Mouse (Mus musculus): ENCODE measurements around the gene Cdk17.
A peak's percentile ranks its signal among the peaks of the same experiment; 100 is the strongest.

Gene Cdk17

DNA sequence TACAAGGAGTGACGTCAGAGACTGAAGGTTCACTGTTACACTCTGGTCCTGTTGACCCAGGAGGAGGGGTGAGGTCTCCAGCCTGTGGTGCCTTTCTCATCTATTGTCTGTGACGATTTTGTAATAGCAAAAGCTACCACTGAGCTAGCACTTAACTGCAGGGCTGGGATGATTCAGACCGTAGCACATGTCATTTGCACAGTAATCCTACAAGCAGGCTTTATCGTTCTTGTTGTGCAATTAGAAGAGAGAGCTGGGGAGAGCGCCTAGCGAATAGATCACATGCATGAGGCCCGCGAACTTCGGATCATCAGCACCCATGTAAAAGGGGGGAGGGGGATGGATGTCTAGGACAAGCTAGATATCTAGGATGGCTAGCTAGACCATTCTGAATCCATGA is 105.2 kb downstream of the Cdk17 start:
- no peak for DNase-seq

GRCm38 (mm10) chr10:93266521-93266920 is 105.8 kb downstream of the Cdk17 start:
- no peak for DNase-seq

GRCm38 (mm10) chr10:93267509-93267908 is 106.8 kb downstream of the Cdk17 start:
- DNase-seq = no peak

GRCm38 (mm10) chr10:93268339-93268738 is 107.7 kb downstream of the Cdk17 start:
- no peak for DNase-seq

GRCm38 (mm10) chr10:93269744-93270143 is 109.1 kb downstream of the Cdk17 start:
- DNase-seq = no peak

- no peak for DNase-seq
These were observed 110.3 kb downstream of the Cdk17 start for GRCm38 (mm10) chr10:93270889-93271460.

DNA sequence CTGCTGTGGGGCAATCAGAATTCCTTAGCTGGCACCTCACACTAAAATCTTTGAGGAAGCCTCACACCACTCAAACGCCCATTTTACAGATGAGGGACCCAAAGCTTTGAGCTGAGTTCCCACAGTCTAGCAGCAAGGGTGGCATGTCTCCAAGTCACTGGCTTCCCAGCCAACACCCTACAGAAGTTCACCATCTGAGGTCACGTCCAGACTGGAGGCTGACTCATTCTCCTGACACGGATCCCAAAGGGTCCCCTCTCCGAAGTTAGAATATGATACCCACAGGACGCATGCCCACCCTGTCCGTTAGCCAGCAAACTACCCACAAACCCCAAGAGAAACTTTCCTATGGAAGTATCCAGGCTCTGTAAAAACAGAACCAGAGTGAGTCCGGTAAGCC is 111.2 kb downstream of the Cdk17 start:
- no peak for DNase-seq

- peak; percentile 73 to 75 for DNase-seq
These were observed 112.6 kb downstream of the Cdk17 start for GRCm38 (mm10) chr10:93272986-93273982.

DNA sequence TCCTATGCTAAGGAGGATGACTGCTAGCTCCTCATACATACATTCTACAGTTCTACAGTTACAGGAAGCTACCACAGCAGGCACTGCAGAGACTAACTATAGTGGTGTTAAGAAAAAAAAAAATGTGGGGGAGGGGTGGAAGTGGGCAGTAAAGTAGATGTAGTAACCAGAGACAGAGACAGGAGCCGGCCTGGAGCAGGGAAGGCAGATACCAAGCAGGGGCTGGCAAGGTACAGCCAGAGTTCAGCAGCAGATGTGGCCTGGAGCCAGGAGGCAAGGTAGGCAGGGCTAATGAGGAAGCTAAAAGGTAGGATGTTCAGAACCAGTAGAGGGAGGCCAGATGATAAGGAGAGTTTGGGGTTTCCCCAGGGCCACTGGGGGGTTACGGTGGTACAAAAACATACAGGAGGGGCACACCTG is 113.6 kb downstream of the Cdk17 start:
- DNase-seq = no peak

DNA sequence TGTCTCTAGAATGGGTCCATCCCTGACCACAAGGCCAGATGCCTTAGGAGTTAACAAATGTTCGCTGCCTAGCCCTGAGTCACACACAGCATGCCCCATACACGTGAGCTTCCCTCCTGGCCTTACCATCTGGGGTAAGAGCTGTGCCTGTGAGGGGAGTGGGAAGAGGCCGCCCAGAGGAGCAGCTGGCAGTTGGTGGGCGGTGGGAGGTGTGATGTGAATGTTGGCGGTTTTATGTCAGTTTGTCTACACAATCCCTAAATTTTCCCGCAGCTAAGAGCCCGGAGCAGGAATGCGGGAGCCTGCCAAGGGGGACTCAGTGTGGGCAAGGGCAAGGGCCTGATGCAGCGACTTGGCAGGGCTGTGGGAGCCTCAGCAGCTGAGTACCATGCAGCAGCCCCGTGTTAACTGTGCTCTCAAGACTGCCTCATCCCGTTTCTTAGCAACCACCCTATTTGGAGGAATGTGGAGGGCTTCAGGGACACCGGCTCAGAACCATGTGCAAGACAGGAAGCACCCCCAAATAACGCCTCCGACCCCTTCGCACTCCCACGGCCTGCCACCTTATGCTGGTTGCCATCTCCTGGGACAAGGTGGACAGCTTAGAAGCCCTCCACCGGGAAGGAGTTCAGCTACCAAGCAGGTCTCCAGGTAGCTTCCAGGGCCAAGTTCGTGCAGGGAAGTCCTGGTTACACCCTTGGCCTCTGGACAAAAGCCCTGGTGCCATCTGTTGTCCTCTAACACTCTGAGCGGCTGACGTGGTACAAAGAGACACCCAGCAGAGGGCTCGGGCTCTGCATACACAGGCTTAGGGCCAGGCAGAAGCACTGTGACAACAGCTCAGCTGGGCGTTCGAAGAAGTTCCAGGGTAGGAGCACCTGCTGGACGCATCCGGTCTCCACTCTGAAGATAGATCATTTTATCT is 114.8 kb downstream of the Cdk17 start:
- no peak for DNase-seq

GRCm38 (mm10) chr10:93276349-93276763 is 115.7 kb downstream of the Cdk17 start:
- peak; percentile 56 to 58 for DNase-seq

DNA sequence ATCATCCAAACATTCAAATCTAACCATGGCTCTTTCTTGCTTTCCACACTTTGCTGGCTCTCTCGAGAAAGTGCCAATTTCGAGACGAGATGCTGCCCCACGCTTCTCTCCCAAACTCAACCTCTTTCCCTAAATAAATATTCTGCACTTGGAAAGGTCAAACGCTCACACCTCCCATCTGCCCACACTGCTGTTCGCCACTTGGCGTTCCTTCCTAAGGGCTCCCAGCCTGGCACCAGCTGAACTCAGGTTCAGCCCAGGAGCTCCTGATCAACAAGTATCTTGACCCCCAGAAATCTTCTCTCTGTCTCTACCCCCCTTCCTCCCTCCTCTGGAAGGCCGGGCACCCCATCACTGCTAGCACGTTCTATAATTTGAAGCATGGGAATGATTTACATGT is 116.2 kb downstream of the Cdk17 start:
- DNase-seq = no peak

DNA sequence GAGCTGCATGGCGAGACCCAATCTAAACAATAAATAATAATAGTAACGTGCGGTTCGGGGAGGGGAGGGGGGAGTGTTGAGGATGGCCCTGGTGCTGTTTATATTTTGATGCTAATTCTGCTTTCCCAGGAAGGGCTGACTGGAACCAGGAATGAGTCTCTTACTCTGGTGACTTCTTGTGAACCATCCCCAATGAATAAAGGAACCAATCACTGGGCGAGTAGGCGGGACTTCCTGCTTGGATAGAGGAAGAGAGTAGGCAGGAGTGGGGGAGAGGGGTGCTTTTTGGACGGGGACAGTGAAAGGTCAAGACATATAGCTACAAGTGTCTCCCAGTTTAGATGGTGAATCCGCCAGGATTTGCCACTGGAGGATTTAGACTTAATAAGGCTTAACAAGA is 117.7 kb downstream of the Cdk17 start:
- DNase-seq = no peak

- DNase-seq = no peak
These were observed 118.4 kb downstream of the Cdk17 start for GRCm38 (mm10) chr10:93279062-93279461.

GRCm38 (mm10) chr10:93280586-93280985 is 119.9 kb downstream of the Cdk17 start:
- DNase-seq = no peak

DNA sequence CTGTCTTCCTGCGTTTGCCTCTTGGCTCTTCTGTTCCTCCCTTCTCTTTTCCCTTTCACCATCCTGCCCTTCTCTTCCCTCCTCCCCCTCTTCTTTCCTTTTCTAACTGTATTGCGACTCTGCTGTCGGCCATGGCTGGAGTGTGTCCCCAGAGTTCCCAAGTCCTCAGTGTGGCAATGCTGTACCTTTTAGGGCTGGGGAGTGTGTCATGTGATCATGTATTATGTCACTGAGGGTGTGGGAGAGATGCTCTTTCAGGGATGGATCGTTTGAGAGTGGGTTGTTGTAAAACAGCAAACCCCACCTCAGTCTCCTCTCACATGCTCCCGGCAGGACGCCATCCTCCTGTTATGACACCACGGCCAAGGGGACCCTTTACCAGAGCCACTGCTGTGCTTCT is 120.4 kb downstream of the Cdk17 start:
- DNase-seq = no peak

- DNase-seq = peak; percentile 50 to 60
These were observed 121.9 kb downstream of the Cdk17 start for GRCm38 (mm10) chr10:93282526-93282964.

DNA sequence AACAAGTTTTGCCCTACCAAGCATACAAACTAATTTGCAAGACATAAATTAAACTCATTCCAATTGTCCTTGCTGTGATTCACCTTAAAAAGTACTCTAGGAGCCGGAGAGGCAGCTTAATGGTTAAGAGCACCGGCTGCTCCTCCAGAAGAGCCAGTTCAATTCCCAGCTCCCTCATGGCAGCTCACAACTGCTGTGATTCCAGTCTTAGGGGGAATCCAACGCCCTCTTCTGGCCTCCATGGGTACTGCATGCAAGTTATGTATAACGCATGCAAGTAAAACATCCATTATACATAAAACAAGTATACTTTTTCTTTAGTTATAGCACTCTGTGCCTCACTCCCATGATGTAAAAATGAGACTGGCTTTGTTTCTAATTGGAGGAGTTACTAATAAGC is 122.6 kb downstream of the Cdk17 start:
- no peak for DNase-seq

GRCm38 (mm10) chr10:93285489-93285888 is 124.8 kb downstream of the Cdk17 start:
- DNase-seq = no peak

DNA sequence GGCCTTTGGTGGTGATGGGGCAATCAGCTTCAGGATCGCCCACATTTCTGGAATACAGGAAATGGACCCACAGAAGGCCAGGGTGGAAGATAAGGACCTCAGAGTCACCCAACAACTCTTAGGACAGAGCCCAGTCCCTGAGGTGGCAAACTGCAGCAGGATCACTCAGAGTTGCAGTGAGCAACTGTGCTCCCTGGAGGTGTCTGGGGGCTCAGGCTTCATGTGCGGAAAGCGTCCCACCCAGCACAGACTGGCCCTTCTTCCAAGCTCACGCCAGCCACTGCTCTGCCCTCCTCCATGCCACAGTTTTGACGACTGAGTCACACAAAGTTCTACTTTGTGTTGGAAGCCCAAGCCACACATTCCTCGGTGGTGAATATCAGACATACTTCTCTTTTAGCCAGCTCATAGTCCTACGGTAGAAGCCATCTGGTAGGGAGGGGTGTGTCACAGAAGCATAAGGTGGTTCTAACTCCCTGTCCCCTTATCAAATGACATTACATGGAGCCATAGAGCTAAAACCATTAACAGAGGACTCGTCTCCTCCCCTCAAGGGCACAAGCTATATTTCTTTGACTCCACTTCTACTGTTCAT is 127.0 kb downstream of the Cdk17 start:
- DNase-seq = no peak

GRCm38 (mm10) chr10:93288336-93288735 is 127.7 kb downstream of the Cdk17 start:
- no peak for DNase-seq

DNA sequence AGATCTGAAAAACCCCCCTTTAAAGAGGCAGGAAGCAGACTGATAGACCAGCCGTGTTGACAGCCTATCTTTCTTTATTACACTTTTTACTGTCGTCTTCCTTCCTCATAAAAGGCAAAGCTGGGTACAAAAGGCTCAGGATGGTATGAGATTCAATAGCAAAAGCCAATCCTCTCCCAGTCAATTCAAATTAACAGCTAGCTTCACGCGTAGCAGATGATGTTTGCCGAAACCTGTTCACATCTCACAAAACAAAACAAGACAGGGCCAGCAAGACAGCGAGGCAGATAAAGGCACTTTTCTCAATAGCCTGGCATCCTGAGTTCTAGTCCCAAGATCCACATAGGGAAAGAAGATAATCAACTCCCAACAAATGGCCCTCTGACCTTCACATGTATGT is 128.7 kb downstream of the Cdk17 start:
- DNase-seq = no peak

DNA sequence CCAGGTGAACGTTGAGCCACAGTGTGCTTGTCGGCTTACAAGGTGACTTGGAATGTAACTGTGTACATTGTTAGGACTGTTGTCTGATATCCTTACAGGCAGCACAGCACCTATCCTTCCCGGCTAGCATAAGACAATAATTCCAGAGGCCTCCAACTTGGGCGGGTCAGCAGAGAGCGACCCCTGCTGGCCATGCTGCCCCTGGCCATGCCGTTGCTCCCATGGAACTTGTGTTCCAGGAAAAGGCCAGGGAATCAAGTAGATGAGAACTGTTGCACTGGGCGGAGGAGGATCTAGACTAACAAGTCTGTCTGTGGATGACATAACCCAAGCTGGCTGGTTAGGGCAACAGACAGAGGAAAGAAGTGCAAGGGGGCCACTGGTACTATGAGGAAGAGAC is 130.7 kb downstream of the Cdk17 start:
- DNase-seq = peak in 1 of 2 experiments; percentile 62
